In the genomic region with DNA sequence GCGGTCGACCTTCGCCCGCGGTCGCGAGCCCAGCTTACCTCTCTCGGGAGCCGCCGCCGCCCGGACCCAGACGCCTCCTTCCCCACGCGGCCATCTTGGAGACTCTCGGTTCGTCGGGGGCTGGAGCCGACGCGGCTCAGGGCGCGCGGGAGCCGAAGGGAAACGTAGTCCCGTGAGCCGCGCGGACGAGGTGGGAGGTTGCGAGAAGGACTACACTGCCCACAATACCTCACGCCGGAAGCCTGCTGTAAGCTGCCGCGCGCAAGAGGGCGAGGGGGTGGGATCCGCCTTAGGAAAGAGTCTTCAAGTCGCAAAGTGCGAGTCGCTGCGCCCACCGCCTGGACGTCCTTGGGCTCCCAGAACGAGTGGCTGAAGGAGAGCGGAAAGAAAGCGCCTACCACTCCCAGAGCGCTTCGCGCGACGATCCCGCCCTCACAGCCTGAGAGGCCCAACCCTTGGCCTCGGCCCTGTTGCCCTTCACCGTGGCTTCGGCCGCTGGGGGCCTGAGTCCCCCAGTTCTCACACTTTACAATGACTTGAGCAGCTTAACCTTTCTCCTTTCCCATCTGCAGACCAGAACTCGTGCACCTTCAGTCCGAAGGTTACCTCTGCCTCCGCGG, we compare ENCODE assay signal across 8 mouse cellular contexts. TPM values are rescaled to one million over a fixed set of nuclear protein-coding genes. Genes with fewer than 3 reads are reported as not detected.
A peak's percentile ranks its signal among the peaks of the same experiment; 100 is the strongest.
DNase-seq lines count a peak whose midpoint lies in the region; ATAC-seq lines count a peak whose summit lies in the region.

A gene (minus strand): TSS at position 598 of the 620 bp plus-strand sequence.

- no peaks in the 10 kb centered on the region for H3K9me3 ChIP-seq in heart, embryonic 10.5 days
- no peaks in the 10 kb centered on the region for H3K9me3 ChIP-seq in kidney, embryonic 15.5 days (replicated peaks)

- ATAC-seq in erythroblast, adult 5-6 weeks (replicated peaks; ENCODE audit: low FRiP score, poor library complexity, severe bottlenecking), result peak; percentile 95
- peak; percentile 99 for ATAC-seq in kidney, embryonic 15.5 days (replicated peaks; ENCODE audit: low FRiP score)
- peak; percentile 93 for ATAC-seq in monocyte, adult 5-6 weeks (replicated peaks; ENCODE audit: insufficient number of reproducible peaks, low FRiP score, low TSS enrichment, poor library complexity, severe bottlenecking)

- peak within 1 kb of the TSS; percentile 99 for H3K4me3 ChIP-seq in heart, embryonic 10.5 days
- H3K4me3 ChIP-seq in kidney, embryonic 15.5 days (replicated peaks), result peak within 1 kb of the TSS; percentile 96

- H3K4me1 ChIP-seq in heart, embryonic 10.5 days, result peaks cover 49% of the 10 kb centered on the region
- H3K4me1 ChIP-seq in kidney, embryonic 15.5 days, result peaks cover 50% of the 10 kb centered on the region

- peak within 1 kb of the TSS; percentile 98 for H3K27ac ChIP-seq in heart, embryonic 10.5 days
- H3K27ac ChIP-seq in kidney, embryonic 15.5 days, result peak within 1 kb of the TSS; percentile 98

- H3K9ac ChIP-seq in kidney, embryonic 15.5 days, result peak within 1 kb of the TSS; percentile 98

- peak within 1 kb of the TSS; percentile 62 for H3K4me2 ChIP-seq in kidney, embryonic 15.5 days

- peak; percentile 91 to 93 for DNase-seq in B cell, adult 2 months
- DNase-seq in brain, adult 2 months (ENCODE audit: low read depth, low spot score), result peak; percentile 99
- DNase-seq in heart, embryonic 10.5 days (ENCODE audit: low spot score), result peak; percentile 99
- DNase-seq in liver, result peak; percentile 94
- peak; percentile 92 to 96 for DNase-seq in spleen, postnatal 4 days (ENCODE audit: low spot score in 2 of 2)

- peaks cover 18% of the 10 kb centered on the region for H3K36me3 ChIP-seq in heart, embryonic 10.5 days
- peaks cover 6% of the 10 kb centered on the region; the same call in 1 of the 2 replicates for H3K36me3 ChIP-seq in kidney, embryonic 15.5 days

- WGBS in heart, embryonic 10.5 days, result under 1% methylated on average over 62 of the region's 62 CpGs
- under 1% methylated on average over 62 of the region's 62 CpGs for WGBS in kidney, embryonic 15.5 days

- no peaks in the 10 kb centered on the region for H3K27me3 ChIP-seq in heart, embryonic 10.5 days (ENCODE audit: insufficient read depth, poor library complexity, severe bottlenecking)
- H3K27me3 ChIP-seq in kidney, embryonic 15.5 days, result no peaks in the 10 kb centered on the region

RNA-seq across cellular contexts. Expression of the gene that starts here (rescaled TPM):
- total RNA-seq in erythroblast, adult 5-6 weeks (2015; ENCODE audit: low replicate concordance), result 1.9 and 8.8 TPM in 2 replicates
- 7.2 and 13.5 TPM in 2 replicates for total RNA-seq in erythroblast, adult 5-6 weeks (2017; ENCODE audit: low replicate concordance)
- 77.3 and 80.5 TPM in 2 replicates for polyA plus RNA-seq in heart, embryonic 10.5 days (2016; fragmentation: Nextera tagmentation; extraction: Ambion mirVana)
- polyA plus RNA-seq in kidney, embryonic 15.5 days (2015; fragmentation: Nextera tagmentation; extraction: Ambion mirVana), result 65.4 and 67.7 TPM in 2 replicates
- 37.3 to 47.4 TPM (median 46.5 TPM) in 3 replicates for total RNA-seq in monocyte, adult 5-6 weeks (2017)

Comparison
In these comparisons a context has a peak if more than half of its experiments do, and no peak if none do; other contexts are left out.
1. Peak in every context shown above with its lines: DNase-seq, ATAC-seq, H3K4me3 ChIP-seq and H3K27ac ChIP-seq.